Mouse (Mus musculus) lung, postnatal 0 days (tissue): Measurements from ENCODE around the gene Cenph.
"Not testable (repeated sequence)": the region's sequence is repeated elsewhere in the genome, so short reads cannot be mapped to it uniquely, and the experiment has no call there.

Experiments
- CTCF ChIP-seq: IDR thresholded peaks from 2 replicates; pipeline ENCODE4 v1.5.1; 2016; ENCODE audit warnings: antibody characterized with exemption, mild to moderate bottlenecking
- EP300 ChIP-seq: IDR thresholded peaks from 2 replicates; pipeline ENCODE4 v1.6.1; 2016; ENCODE audit warnings: antibody characterized with exemption, mild to moderate bottlenecking, control low read depth

DNA sequence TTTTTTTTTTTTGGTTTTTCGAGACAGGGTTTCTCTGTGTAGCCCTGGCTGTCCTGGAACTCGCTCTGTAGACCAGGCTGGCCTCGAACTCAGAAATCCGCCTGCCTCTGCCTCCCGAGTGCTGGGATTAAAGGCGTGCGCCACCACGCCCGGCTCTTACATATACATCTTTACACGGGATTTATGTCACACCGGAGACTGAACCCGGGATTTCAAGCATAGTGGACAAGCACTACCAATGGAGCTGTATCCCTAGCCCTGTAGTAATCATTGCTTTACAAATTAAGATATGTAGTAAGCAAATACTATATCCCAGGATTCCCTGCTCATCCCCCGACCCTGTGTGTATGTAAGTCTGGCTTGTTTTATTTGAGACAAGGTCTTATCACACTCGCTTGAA is 12.4 kb upstream of the Cenph start:
- TF ChIP-seq CTCF, EP300: not testable (repeated sequence)
